32 mouse cellular contexts compared by ENCODE assay signal in the genomic region with DNA sequence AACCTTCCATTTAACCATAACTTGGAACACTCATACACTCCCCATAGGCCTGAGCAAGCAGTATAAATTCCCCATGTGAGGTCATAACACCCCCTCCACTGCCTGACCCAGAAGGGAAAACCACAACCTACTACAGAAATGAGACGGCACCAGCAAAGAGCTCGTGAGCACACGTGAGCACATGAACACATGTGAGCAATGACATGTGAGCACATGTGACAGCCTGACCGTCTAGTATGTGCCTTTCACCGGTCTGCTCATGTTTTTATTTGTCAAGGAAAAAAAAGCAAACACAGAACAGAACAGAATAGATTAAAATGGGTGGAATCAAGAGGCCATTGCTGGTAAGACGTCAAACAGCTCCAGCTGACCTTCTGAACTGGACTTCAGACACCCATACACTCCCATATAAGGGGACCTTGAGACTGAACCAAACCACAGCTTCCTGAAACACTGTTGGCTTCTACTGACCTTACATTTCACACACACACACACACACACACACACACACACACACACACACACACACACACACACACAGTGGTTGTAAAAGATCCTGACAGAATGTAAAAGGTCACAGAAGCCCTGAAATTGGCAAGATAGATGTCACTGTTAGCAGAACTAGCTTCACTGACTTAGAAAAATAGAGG. TPM values are rescaled to one million over a fixed set of nuclear protein-coding genes. Genes with fewer than 3 reads are reported as not detected.
A peak's percentile ranks its signal among the peaks of the same experiment; 100 is the strongest.
DNase-seq lines count a peak whose midpoint lies in the region; ATAC-seq and TF ChIP-seq lines count a peak whose summit lies in the region.
"Not testable (repeated sequence)": the region's sequence is repeated elsewhere in the genome, so short reads cannot be mapped to it uniquely, and the experiment has no call there.
"Had no signal": no experiment of that assay in that cellular context is flagged by ENCODE, and none has a peak within 500 bp of the region (broad histone marks: within the 10 kb centered on the region; RNA-seq: fewer than 3 reads in every experiment).

No protein-coding gene starts in this region.

- H3K9ac ChIP-seq in intestine, postnatal 0 days (ENCODE audit: low read depth, low read length) = not testable (repeated sequence)

- 60% methylated on average over 6 of the region's 6 CpGs for WGBS in intestine, postnatal 0 days

- DNase-seq in 416B (ENCODE audit: low read depth) = peak; percentile 41
- peak; percentile 69 for DNase-seq in adrenal gland, postnatal 14 days
- DNase-seq in heart, adult 11 months = peak; percentile 64

- not testable (repeated sequence) for TF ChIP-seq CTCF in intestine, postnatal 0 days (IDR thresholded peaks at IDR 0.05; ENCODE audit: low read depth)

- not testable (repeated sequence) for H3K27ac ChIP-seq in intestine, postnatal 0 days (ENCODE audit: low read depth, low read length)

- not testable (repeated sequence) for H3K36me3 ChIP-seq in intestine, postnatal 0 days (ENCODE audit: control insufficient read depth, insufficient read depth)

- not testable (repeated sequence) for H3K4me3 ChIP-seq in intestine, postnatal 0 days (ENCODE audit: low read depth, low read length)

- not testable (repeated sequence) for H3K4me1 ChIP-seq in intestine, postnatal 0 days (replicated peaks; ENCODE audit: control insufficient read depth, insufficient read depth, low read length)

- peak; percentile 90 for ATAC-seq in activated CD4-positive, CD25-positive, alpha-beta regulatory T cell, adult 4 months
- peak; percentile 86 for ATAC-seq in intestine, postnatal 0 days
- ATAC-seq in megakaryocyte, adult 5-6 weeks (ENCODE audit: poor library complexity, severe bottlenecking) = peak; percentile 87
- ATAC-seq in neutrophil, adult 5-6 weeks (ENCODE audit: extremely low read depth, insufficient number of reproducible peaks, low FRiP score, poor library complexity, severe bottlenecking) = peak; percentile 65

- not testable (repeated sequence) for H3K4me2 ChIP-seq in intestine, postnatal 0 days (replicated peaks; ENCODE audit: low read depth)

- H3K27me3 ChIP-seq in intestine, postnatal 0 days (replicated peaks; ENCODE audit: control insufficient read depth, insufficient read depth, low read length) = not testable (repeated sequence)

- not testable (repeated sequence) for H3K9me3 ChIP-seq in intestine, postnatal 0 days (ENCODE audit: control insufficient read depth)

RNA-seq across cellular contexts. Expression of gene Unc93a2, which starts 13.1 kb away (rescaled TPM):
- not detected for polyA plus RNA-seq in activated CD4-positive, CD25-positive, alpha-beta regulatory T cell, adult 4 months (2017; shearing (Covaris generic))
- 1.2 and 1.5 TPM in 2 replicates for total RNA-seq in adrenal gland, postnatal 14 days (2021)
- 0.25 and 0.37 TPM in 2 replicates for polyA plus RNA-seq in intestine, postnatal 0 days (2015; fragmentation: Nextera tagmentation; extraction: Ambion mirVana)
- 0.46 TPM in 1 of 2 replicates, not detected in the other for total RNA-seq in megakaryocyte, adult 5-6 weeks (2015)
- not detected in 2 replicates for total RNA-seq in megakaryocyte, adult 5-6 weeks (2017)
- 0.37 TPM in 1 of 2 replicates, not detected in the other for total RNA-seq in neutrophil, adult 5-6 weeks (2017)
- total RNA-seq: heart, adult 18-20 months; heart, postnatal 36 days; layer of hippocampus, adult 8-10 months; layer of hippocampus, postnatal 25 days; left cerebral cortex, postnatal 36 days had no signal
- polyA plus RNA-seq: embryonic facial prominence, embryonic 12.5 days; forebrain, embryonic 14.5 days; heart, embryonic 11.5 days; heart, embryonic 16.5 days; hindbrain, embryonic 13.5 days; kidney, embryonic 16.5 days; limb, embryonic 13.5 days; liver, embryonic 12.5 days; lung, postnatal 0 days; macrophage; midbrain, embryonic 10.5 days; myocyte; neural tube, embryonic 13.5 days; stomach, embryonic 15.5 days had no signal

RNA-seq across cellular contexts. Expression of gene Gm49630, which starts 26.5 kb away (rescaled TPM):
- not detected for polyA plus RNA-seq in activated CD4-positive, CD25-positive, alpha-beta regulatory T cell, adult 4 months (2017; shearing (Covaris generic))
- total RNA-seq in adrenal gland, postnatal 14 days (2021) = not detected in 2 replicates
- not detected in 2 replicates for polyA plus RNA-seq in intestine, postnatal 0 days (2015; fragmentation: Nextera tagmentation; extraction: Ambion mirVana)
- total RNA-seq in megakaryocyte, adult 5-6 weeks (2015) = not detected in 2 replicates
- not detected in 2 replicates for total RNA-seq in megakaryocyte, adult 5-6 weeks (2017)
- total RNA-seq in neutrophil, adult 5-6 weeks (2017) = not detected in 2 replicates
- total RNA-seq: ES-E14; gastrocnemius, postnatal 14 days; heart, adult 18-20 months; heart, postnatal 36 days; layer of hippocampus, adult 8-10 months; layer of hippocampus, postnatal 25 days; left cerebral cortex, adult 8-10 months; left cerebral cortex, postnatal 36 days had no signal
- polyA plus RNA-seq: embryonic facial prominence, embryonic 12.5 days; forebrain, embryonic 14.5 days; heart, embryonic 11.5 days; heart, embryonic 16.5 days; hindbrain, embryonic 13.5 days; kidney, adult 2 months; kidney, embryonic 16.5 days; limb, embryonic 13.5 days; liver, embryonic 12.5 days; lung, postnatal 0 days; macrophage; midbrain, embryonic 10.5 days; midbrain, embryonic 15.5 days; myocyte; neural tube, embryonic 13.5 days; stomach, embryonic 15.5 days; urinary bladder, adult 2 months had no signal

RNA-seq across cellular contexts. Expression of gene Ttll2, which starts 45.8 kb away (rescaled TPM):
- polyA plus RNA-seq in activated CD4-positive, CD25-positive, alpha-beta regulatory T cell, adult 4 months (2017; shearing (Covaris generic)) = not detected
- not detected in 2 replicates for total RNA-seq in adrenal gland, postnatal 14 days (2021)
- not detected in 2 replicates for polyA plus RNA-seq in intestine, postnatal 0 days (2015; fragmentation: Nextera tagmentation; extraction: Ambion mirVana)
- not detected in 2 replicates for total RNA-seq in megakaryocyte, adult 5-6 weeks (2015)
- total RNA-seq in megakaryocyte, adult 5-6 weeks (2017) = not detected in 2 replicates
- not detected in 2 replicates for total RNA-seq in neutrophil, adult 5-6 weeks (2017)
- total RNA-seq: ES-E14; gastrocnemius, postnatal 14 days; heart, adult 18-20 months; heart, postnatal 36 days; layer of hippocampus, adult 8-10 months; layer of hippocampus, postnatal 25 days; left cerebral cortex, adult 8-10 months; left cerebral cortex, postnatal 36 days had no signal
- polyA plus RNA-seq: embryonic facial prominence, embryonic 12.5 days; forebrain, embryonic 14.5 days; heart, embryonic 11.5 days; heart, embryonic 16.5 days; hindbrain, embryonic 13.5 days; kidney, adult 2 months; kidney, embryonic 16.5 days; limb, embryonic 13.5 days; liver, embryonic 12.5 days; lung, postnatal 0 days; macrophage; midbrain, embryonic 10.5 days; midbrain, embryonic 15.5 days; myocyte; neural tube, embryonic 13.5 days; stomach, embryonic 15.5 days; urinary bladder, adult 2 months had no signal
